Mouse (Mus musculus) lung, adult 10 weeks (tissue): ENCODE results near the gene Pank2. TPM values are rescaled to one million over a fixed set of nuclear protein-coding genes. Genes with fewer than 3 reads are reported as not detected.

Experiments
- polyA plus RNA-seq: library from polyadenylated mRNA; stranded (reverse); fragments of 350-450 nt; fragmentation: Illumina TruSeq; extraction: RNeasy Lipid Tissue Mini Kit (QIAGEN cat#74804); gene quantifications from one replicate; pipeline ENCODE4 v1.2.3, GENCODE M21; 2014; ENCODE audit warnings: low read depth, low replicate concordance; ENCODE audit not compliant: insufficient read depth

The Pank2 gene
- polyA plus RNA-seq: 22.1 TPM

DNA sequence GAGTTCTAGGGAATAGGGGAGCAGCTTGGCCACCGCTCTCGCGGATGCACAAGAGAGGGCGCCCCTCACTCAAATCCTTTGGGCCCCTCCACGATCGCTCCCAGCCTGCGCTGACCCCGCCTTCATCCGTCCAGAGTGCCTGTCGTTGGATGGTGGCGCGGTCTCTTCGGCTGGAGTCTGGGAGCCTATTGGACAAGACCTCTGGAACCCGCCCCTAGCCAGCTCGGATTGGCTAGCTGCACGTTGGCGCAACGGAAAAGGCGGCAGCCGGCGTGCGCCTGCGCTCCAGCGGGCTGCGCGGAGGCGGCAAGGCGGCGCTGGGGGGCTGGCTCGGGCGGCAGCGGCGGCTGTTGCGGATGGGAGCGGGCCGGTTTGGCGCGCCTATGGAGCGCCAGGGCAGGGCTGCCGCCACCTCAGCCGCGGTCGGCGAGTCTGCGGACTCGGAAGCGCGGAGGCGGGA lies at the start of gene Pank2:
Pank2 (plus strand) TSS at position 283 of the 460 bp plus-strand sequence.

DNA sequence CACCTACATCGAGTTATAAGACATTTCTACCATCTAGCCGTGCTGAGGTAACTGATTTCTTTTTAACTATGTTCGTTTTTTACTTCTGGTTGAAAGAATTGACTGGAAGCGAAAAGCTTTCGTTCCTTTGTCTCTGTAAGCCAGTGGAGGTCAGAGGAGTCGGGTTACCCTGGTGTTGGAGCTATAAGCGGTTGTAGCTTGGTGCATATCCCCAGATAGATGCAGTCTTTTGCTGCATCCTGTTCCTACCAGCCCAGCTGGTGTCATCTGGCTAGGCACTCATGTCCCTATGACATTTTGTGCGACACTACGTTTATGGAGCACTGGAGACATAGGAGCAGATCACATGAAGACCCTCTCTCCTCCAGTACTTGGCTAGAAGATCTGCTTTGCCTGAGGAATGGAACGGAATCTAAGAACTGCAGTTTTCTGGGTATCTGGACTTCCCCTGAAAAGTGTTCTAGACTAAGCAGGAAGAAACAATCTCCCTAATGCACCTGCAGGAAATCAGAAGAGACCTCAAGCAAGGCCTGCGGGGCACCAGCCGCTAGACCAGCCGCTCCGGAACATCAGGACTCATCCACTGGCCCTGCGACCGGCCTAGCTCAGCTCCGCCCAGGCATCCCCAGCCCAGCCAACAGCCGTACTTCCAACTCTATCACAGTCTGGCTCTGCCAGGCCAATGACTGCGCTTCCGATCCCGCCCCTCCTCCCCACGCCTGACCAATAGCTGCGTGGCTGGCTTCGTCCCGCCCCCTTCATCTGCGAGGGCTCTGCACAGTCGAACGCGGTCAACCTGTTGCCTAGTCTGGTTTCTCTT lies 28.8 kb upstream of the Pank2 start, which contains the start of gene Mavs:
Mavs (plus strand) TSS at position 757 of the 820 bp plus-strand sequence.

Other genes starting within 250 kb of the Pank2 start
- gene Gfra4, start 219.4 kb upstream of the Pank2 start, polyA plus RNA-seq: 3.0 TPM
- gene Adam33, start 198.7 kb upstream of the Pank2 start, polyA plus RNA-seq: 6.4 TPM
- gene Siglec1, start 175.7 kb upstream of the Pank2 start, polyA plus RNA-seq: 1.8 TPM
- 23.7 TPM for gene Hspa12b, start 135.2 kb upstream of the Pank2 start, polyA plus RNA-seq
- not detected for gene Gm11037, start 129.0 kb upstream of the Pank2 start, polyA plus RNA-seq
- gene 1700037H04Rik, start 102.4 kb upstream of the Pank2 start, polyA plus RNA-seq: 16.9 TPM
- 80.9 TPM for gene Cenpb, start 82.4 kb upstream of the Pank2 start, polyA plus RNA-seq
- 11.6 TPM for gene Cdc25b, start 75.5 kb upstream of the Pank2 start, polyA plus RNA-seq
- 18.8 TPM for gene Spef1, start 75.2 kb upstream of the Pank2 start, polyA plus RNA-seq
- gene Ap5s1, start 55.4 kb upstream of the Pank2 start, polyA plus RNA-seq: 12.5 TPM
- gene Mavs, start 28.4 kb upstream of the Pank2 start, polyA plus RNA-seq: 13.7 TPM
- gene Rnf24, start 90.4 kb downstream of the Pank2 start, polyA plus RNA-seq: 1.7 TPM
- gene Smox, start 229.0 kb downstream of the Pank2 start, polyA plus RNA-seq: 14.2 TPM